Mouse (Mus musculus) E14TG2a.4 (cell line): ENCODE data around the gene Gpr19.

ENCODE experiments used
- CTCF ChIP-seq: conservative IDR thresholded peaks from 2 replicates; pipeline ENCODE4 v1.5.1; 2014; ENCODE audit warnings: low read length
- NANOG ChIP-seq: IDR thresholded peaks from 2 replicates; pipeline ENCODE4 v1.6.1; 2014; ENCODE audit warnings: borderline replicate concordance, low read length, mixed read lengths

DNA sequence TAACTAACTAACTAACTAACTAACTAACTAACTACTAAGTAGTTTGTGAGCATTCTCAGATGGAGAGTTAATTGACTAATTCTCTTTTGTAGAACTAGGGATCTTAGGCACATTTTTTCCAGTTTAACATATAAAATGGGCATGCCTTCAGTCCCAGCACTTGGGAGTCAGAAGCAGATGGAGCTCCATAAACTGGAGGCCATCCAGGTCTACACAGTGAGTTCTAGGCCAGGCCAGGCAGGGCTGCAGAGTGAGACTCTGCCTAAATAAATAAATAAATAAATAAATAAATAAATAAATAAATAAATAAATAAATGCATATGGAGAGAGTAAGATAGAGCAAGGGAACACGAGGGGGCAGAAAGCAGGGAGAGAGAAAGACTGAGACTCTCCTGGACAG lies 20.5 kb downstream of the Gpr19 start:
- TF ChIP-seq CTCF, result no peak
- no peak for TF ChIP-seq NANOG
